Mouse (Mus musculus): ENCODE data around the gene Ppm1d.

DNA sequence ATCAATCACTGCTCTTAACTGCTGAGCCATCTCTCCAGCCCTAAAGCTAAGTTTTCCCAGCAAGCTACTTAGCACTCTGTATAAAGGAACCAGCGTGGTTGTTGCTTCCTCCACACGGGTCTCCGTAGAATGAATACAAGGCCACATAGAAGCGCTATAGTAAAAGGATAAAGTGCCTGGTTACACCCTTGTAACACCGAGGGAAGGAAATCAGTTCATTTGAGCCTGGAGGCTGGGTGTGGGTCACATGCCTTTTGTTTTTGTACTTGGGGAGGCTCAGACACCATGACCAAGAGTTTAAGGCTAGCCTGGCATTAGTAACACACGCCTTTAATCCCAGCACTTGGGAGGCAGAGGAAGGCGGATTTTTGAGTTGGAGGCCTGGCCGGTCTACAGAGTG is 50.6 kb downstream of the Ppm1d start:
- no peak for TF ChIP-seq CTCF (IDR thresholded peaks at IDR 0.05; ENCODE audit: extremely low read depth, insufficient read depth, insufficient read length, insufficient replicate concordance)
- TF ChIP-seq POLR2A (IDR thresholded peaks at IDR 0.05; ENCODE audit: low read depth, low read length): no peak
